Mouse (Mus musculus) activated CD4-positive, CD25-positive, alpha-beta regulatory T cell, adult 4 months (primary cell): ENCODE measurements around the gene Galm. TPM values are rescaled to one million over a fixed set of nuclear protein-coding genes. Genes with fewer than 3 reads are reported as not detected.
"Not testable (repeated sequence)": the region's sequence is repeated elsewhere in the genome, so short reads cannot be mapped to it uniquely, and the experiment has no call there.

Experiments used
- ATAC-seq: one replicate; pipeline ENCODE4 v1.8.0; 2017
- polyA plus RNA-seq, 2 experiments: library from polyadenylated mRNA; unstranded; fragments of 100-300 nt; shearing (Covaris generic); gene quantifications; one replicate each; pipeline ENCODE4 v1.2.1; 2017

Gene Galm
- polyA plus RNA-seq, 2 experiments from 2014 or later, result 33.3 to 40.7 TPM

- no peak for ATAC-seq
Measured at GRCm38 (mm10) chr17:80167436-80167835, 40.2 kb downstream of the Galm start.

- peak; percentile 71 for ATAC-seq
Measured at GRCm38 (mm10) chr17:80167851-80168251, 40.6 kb downstream of the Galm start.

GRCm38 (mm10) chr17:80168425-80169182 lies 41.3 kb downstream of the Galm start:
- no peak for ATAC-seq

- peak; percentile 56 for ATAC-seq
Measured at GRCm38 (mm10) chr17:80169792-80170191, 42.5 kb downstream of the Galm start.

- no peak for ATAC-seq
Measured at GRCm38 (mm10) chr17:80170951-80171350, 43.7 kb downstream of the Galm start.

- no peak for ATAC-seq
Measured at GRCm38 (mm10) chr17:80171948-80172347, 44.7 kb downstream of the Galm start.

GRCm38 (mm10) chr17:80172761-80173160 lies 45.5 kb downstream of the Galm start:
- ATAC-seq, result no peak

- ATAC-seq, result no peak
Measured at GRCm38 (mm10) chr17:80173708-80174107, 46.4 kb downstream of the Galm start.

- ATAC-seq, result peak; percentile 11
Measured at GRCm38 (mm10) chr17:80174146-80174545, 46.9 kb downstream of the Galm start.

GRCm38 (mm10) chr17:80174699-80175385 lies 47.6 kb downstream of the Galm start:
- ATAC-seq, result peak; percentile 41

- ATAC-seq, result peak; percentile 69
Measured at GRCm38 (mm10) chr17:80175386-80175739, 48.1 kb downstream of the Galm start.

GRCm38 (mm10) chr17:80175966-80176365 lies 48.7 kb downstream of the Galm start:
- no peak for ATAC-seq

GRCm38 (mm10) chr17:80178846-80179245 lies 51.6 kb downstream of the Galm start:
- ATAC-seq, result not testable (repeated sequence)

GRCm38 (mm10) chr17:80179959-80180358 lies 52.7 kb downstream of the Galm start:
- ATAC-seq, result no peak

GRCm38 (mm10) chr17:80180468-80180867 lies 53.2 kb downstream of the Galm start:
- no peak for ATAC-seq

GRCm38 (mm10) chr17:80183615-80184014 lies 56.3 kb downstream of the Galm start:
- no peak for ATAC-seq

GRCm38 (mm10) chr17:80193075-80193474 lies 65.8 kb downstream of the Galm start:
- ATAC-seq, result peak; percentile 57

GRCm38 (mm10) chr17:80199160-80199778 lies 72.0 kb downstream of the Galm start:
- no peak for ATAC-seq

GRCm38 (mm10) chr17:80205657-80206056 lies 78.4 kb downstream of the Galm start:
- no peak for ATAC-seq

- peak; percentile 6 for ATAC-seq
Measured at GRCm38 (mm10) chr17:80206301-80206670, 79.0 kb downstream of the Galm start.

GRCm38 (mm10) chr17:80206671-80207581 lies 79.7 kb downstream of the Galm start, which contains the start of the genes Srsf7 and Ttc39d:
Gene Srsf7 (minus strand): TSS chr17:80207307.
Gene Ttc39d (plus strand): TSS chr17:80207460.
- ATAC-seq, result peak; percentile 90

GRCm38 (mm10) chr17:80213998-80214397 lies 86.7 kb downstream of the Galm start:
- ATAC-seq, result not testable (repeated sequence)
